Mouse (Mus musculus) hindbrain, embryonic 12.5 days (tissue): ENCODE measurements around the gene Clmn. TPM values are rescaled to one million over a fixed set of nuclear protein-coding genes. Genes with fewer than 3 reads are reported as not detected.
A peak's percentile ranks its signal among the peaks of the same experiment; 100 is the strongest.
"Not testable (repeated sequence)": the region's sequence is repeated elsewhere in the genome, so short reads cannot be mapped to it uniquely, and the experiment has no call there.

ENCODE experiments used
- ATAC-seq: fragments of 200-750 bp; cut with Nextera tagmentation; 2 replicates; pipeline ENCODE4 v1.8.0; 2017; ENCODE audit warnings: moderate TSS enrichment; ENCODE audit not compliant: low FRiP score
- H3K27ac ChIP-seq: fragments of 300-500 bp; sonication (generic); 2 replicates; pipeline ENCODE4 v1.5.1; 2016; ENCODE audit warnings: mild to moderate bottlenecking
- H3K27me3 ChIP-seq: fragments of 300-500 bp; sonication (generic); 2 replicates; pipeline ENCODE4 v1.6.1; 2016; ENCODE audit warnings: mild to moderate bottlenecking
- H3K36me3 ChIP-seq: fragments of 300-500 bp; sonication (generic); 2 replicates; pipeline ENCODE4 v1.6.1; 2016; ENCODE audit warnings: mild to moderate bottlenecking
- H3K4me1 ChIP-seq: fragments of 300-500 bp; sonication (generic); 2 replicates; pipeline ENCODE4 v1.6.1; 2016
- H3K4me2 ChIP-seq: fragments of 300-500 bp; sonication (generic); replicated peaks from 2 replicates; pipeline ENCODE4 v1.6.1; 2016; ENCODE audit warnings: mild to moderate bottlenecking
- H3K4me3 ChIP-seq: fragments of 300-500 bp; sonication (generic); 2 replicates; pipeline ENCODE4 v1.5.1; 2016; ENCODE audit warnings: mild to moderate bottlenecking
- H3K9ac ChIP-seq: fragments of 300-500 bp; sonication (generic); 2 replicates; pipeline ENCODE4 v1.6.1; 2016; ENCODE audit warnings: mild to moderate bottlenecking, moderate library complexity
- H3K9me3 ChIP-seq: fragments of 300-500 bp; sonication (generic); replicated peaks from 2 replicates; pipeline ENCODE4 v1.6.1; 2016; ENCODE audit warnings: mild to moderate bottlenecking
- WGBS: fragments of 180-500 bp; shearing (Covaris S2); methylation state at CpG from one replicate; pipeline ENCODE4 v1.1.7; 2016; 5-methylcytosine and 5-hydroxymethylcytosine counted together
- polyA plus RNA-seq: library from polyadenylated mRNA; unstranded; fragments of >200 nt; fragmentation: Nextera tagmentation; extraction: Ambion mirVana; gene quantifications from 2 replicates; pipeline ENCODE4 v1.2.1, GENCODE M21; 2016

The Clmn gene
- polyA plus RNA-seq, 1 experiment from 2014 or later, result 2.8 TPM

- no peaks in the 10 kb centered on the region for H3K27me3 ChIP-seq
- no peaks in the 10 kb centered on the region for H3K9me3 ChIP-seq
- WGBS, result 82% methylated on average over 2 of the region's 2 CpGs
- peaks cover 19% of the 10 kb centered on the region for H3K4me1 ChIP-seq
- H3K27ac ChIP-seq, result no peak overlapping the region
- ATAC-seq, result no peak
- no peak overlapping the region for H3K4me3 ChIP-seq
- H3K4me2 ChIP-seq, result no peak overlapping the region
- no peaks in the 10 kb centered on the region for H3K36me3 ChIP-seq
- no peak overlapping the region for H3K9ac ChIP-seq
Measured at GRCm38 (mm10) chr12:104837111-104837837, 27.6 kb downstream of the Clmn start.

- no peak for ATAC-seq
- H3K36me3 ChIP-seq, result no peaks in the 10 kb centered on the region
- H3K27ac ChIP-seq, result no peak overlapping the region
- 0 out of 2 replicates have a peak, but pooled peaks cover 1% of the 10 kb centered on the region for H3K27me3 ChIP-seq
- H3K9ac ChIP-seq, result no peak overlapping the region
- H3K4me3 ChIP-seq, result no peak overlapping the region
- no peak overlapping the region for H3K4me2 ChIP-seq
- 93% methylated on average over 6 of the region's 6 CpGs for WGBS
- peaks cover 19% of the 10 kb centered on the region for H3K4me1 ChIP-seq
- H3K9me3 ChIP-seq, result no peaks in the 10 kb centered on the region
Measured at GRCm38 (mm10) chr12:104836230-104836629, 28.6 kb downstream of the Clmn start.

DNA sequence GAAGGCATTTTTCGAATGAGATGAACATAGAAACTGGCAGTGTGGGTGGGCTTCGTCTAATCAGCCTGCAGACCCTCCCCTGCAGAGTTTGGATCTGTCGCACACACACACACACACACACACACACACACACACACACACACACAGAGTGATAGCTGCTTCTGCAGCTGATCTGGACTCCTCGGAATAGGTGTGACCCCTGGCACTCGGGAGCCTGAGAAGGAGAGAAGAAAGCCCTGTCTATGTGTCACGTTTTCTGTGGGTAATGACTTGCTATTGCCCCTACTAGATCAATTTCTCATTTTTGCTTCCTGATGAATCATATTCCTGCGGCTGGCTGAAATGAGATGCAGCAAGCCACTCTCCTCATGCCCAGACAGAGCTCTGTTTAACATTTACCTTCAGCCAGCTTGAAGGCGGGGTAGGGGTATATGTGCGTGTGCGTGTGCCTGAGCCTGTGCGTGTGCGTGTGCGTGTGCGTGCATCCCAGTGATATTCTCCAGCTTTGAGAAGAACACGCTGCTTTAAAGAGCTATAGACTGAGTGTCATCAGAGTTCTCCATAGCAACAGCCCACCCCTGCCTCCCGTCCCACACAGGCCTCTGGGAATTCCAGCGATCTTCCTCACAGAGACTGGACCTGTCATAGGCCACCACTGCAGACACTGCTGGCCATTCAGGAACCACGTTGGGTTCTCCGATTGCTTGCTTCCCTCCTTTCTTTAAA, 29.3 kb downstream of the Clmn start:
- H3K27ac ChIP-seq, result 0 out of 2 replicates have a peak overlapping the region, but pooled peaks have one; percentile 12

GRCm38 (mm10) chr12:104834772-104835171, 30.1 kb downstream of the Clmn start:
- no peak for ATAC-seq
- Histone ChIP-seq H3K36me3 (no peaks in the 10 kb centered on the region), H3K27me3 (0 out of 2 replicates have a peak, but pooled peaks cover 3% of the 10 kb centered on the region), H3K27ac (no peak overlapping the region), H3K4me3 (no peak overlapping the region), H3K4me2 (no peak overlapping the region), H3K9ac (no peak overlapping the region), H3K4me1 (peaks cover 30% of the 10 kb centered on the region), H3K9me3 (no peaks in the 10 kb centered on the region)
- WGBS, result 69% methylated on average over 4 of the region's 4 CpGs

More for the DNA sequence above, 29.3 kb downstream of the Clmn start:
- no peak overlapping the region for H3K4me3 ChIP-seq
- WGBS, result 62% methylated on average over 19 of the region's 19 CpGs
- H3K9ac ChIP-seq, result peak overlapping the region; percentile 23; the same call in 1 of the 2 replicates
- H3K9me3 ChIP-seq, result no peaks in the 10 kb centered on the region
- H3K36me3 ChIP-seq, result no peaks in the 10 kb centered on the region
- ATAC-seq, result peak; percentile 18; the same call in 1 of the 2 replicates
- H3K4me1 ChIP-seq, result peaks cover 22% of the 10 kb centered on the region
- no peak overlapping the region for H3K4me2 ChIP-seq
- H3K27me3 ChIP-seq, result 0 out of 2 replicates have a peak, but pooled peaks cover 3% of the 10 kb centered on the region

- Histone ChIP-seq H3K27ac (no peak overlapping the region), H3K9ac (no peak overlapping the region), H3K4me1 (peaks cover 26% of the 10 kb centered on the region), H3K9me3 (0 out of 2 replicates have a peak, but pooled peaks cover 2% of the 10 kb centered on the region), H3K4me2 (no peak overlapping the region), H3K4me3 (no peak overlapping the region), H3K27me3 (0 out of 2 replicates have a peak, but pooled peaks cover 3% of the 10 kb centered on the region), H3K36me3 (no peaks in the 10 kb centered on the region)
- WGBS, result 72% methylated on average over 17 of the region's 17 CpGs
- no peak for ATAC-seq
Measured at GRCm38 (mm10) chr12:104830666-104831435, 34.0 kb downstream of the Clmn start.

DNA sequence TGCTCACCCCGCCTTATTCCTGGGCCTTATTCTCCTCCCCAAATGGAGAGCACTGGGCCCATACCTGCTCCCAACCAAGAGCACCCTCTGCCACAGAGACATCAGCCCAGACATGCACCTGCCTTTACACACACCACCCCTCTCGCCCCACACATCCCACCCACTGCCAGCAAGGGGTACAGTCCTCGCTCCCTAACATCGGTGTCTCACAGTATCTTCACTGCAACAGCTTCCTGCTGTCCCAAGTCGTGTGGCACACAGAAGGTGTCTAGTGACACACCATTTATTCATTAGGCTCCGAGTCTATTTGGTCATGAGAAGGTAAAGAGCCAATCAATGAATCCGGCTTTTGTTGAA, 34.6 kb downstream of the Clmn start:
- no peak overlapping the region for H3K27ac ChIP-seq
- no peak overlapping the region; the same call in 1 of the 2 replicates for H3K9ac ChIP-seq
- H3K4me3 ChIP-seq, result no peak overlapping the region
- H3K4me2 ChIP-seq, result no peak overlapping the region
- no peaks in the 10 kb centered on the region for H3K36me3 ChIP-seq
- ATAC-seq, result peak; percentile 54; the same call in 1 of the 2 replicates
- H3K9me3 ChIP-seq, result 0 out of 2 replicates have a peak, but pooled peaks cover 3% of the 10 kb centered on the region
- WGBS, result 71% methylated on average over 7 of the region's 7 CpGs
- 0 out of 2 replicates have a peak, but pooled peaks cover 5% of the 10 kb centered on the region for H3K27me3 ChIP-seq
- H3K4me1 ChIP-seq, result peaks cover 20% of the 10 kb centered on the region

DNA sequence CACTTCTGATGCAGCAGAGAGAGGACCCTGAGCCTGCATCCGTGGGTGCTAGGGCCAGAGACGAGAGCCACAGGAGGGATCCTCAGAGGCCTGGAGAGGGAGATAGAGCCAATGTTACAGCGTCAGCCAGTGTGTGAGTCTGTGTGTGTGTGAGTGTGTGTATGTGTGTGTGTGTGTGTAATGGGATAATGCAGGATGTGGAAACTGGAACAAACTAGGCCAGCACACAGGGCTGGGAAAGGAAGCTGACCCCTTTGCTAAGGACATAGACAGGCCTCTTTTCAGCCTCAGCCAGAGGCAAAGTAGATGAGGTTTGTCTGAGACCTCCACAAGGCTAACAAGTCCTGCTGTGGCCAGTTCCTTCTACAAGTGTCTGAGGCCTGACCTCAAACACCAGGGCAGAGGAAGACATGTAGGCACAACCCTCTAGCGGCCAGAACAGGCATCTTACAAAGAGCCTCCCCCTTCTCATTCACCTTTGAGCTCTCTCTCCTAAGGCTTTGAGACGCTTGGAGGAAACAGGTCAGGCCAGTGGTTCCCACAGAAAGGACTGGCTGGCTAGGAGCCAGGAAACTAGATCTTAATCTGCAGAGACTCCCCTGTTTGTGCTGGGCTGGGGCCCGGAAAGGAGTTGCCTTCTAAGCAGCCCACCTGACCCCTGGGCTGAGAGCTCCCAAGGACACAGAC, 35.1 kb downstream of the Clmn start:
- ATAC-seq, result peak; percentile 19; the same call in 1 of the 2 replicates
- no peak overlapping the region; the same call in 1 of the 2 replicates for H3K9ac ChIP-seq

DNA sequence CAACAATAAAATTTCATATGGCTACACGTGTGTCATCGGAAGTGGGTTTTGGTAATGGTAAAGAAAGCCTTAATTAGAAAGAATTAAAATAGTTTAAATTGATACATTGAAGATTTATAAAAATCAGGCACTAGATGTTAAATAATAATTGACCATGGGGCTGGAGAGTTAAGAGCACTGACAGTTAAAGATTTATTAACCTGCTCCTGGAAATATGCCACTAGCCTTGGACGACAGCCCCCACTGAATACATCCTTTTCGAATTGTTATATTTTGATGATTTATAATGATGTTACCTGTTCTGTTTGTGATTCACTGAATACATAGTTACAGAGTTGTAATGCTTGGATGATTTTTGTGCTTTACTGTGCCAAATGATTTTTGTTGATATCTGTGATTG, 35.9 kb downstream of the Clmn start:
- ATAC-seq, H3K9ac ChIP-seq, H3K36me3 ChIP-seq, H3K27me3 ChIP-seq, H3K4me3 ChIP-seq, H3K27ac ChIP-seq, H3K4me2 ChIP-seq, H3K9me3 ChIP-seq: not testable (repeated sequence)
- peaks cover 20% of the 10 kb centered on the region for H3K4me1 ChIP-seq
- 89% methylated on average over 4 of the region's 4 CpGs for WGBS

More for the DNA sequence above, 35.1 kb downstream of the Clmn start:
- no peak overlapping the region for H3K4me2 ChIP-seq
- H3K27me3 ChIP-seq, result 0 out of 2 replicates have a peak, but pooled peaks cover 5% of the 10 kb centered on the region
- no peaks in the 10 kb centered on the region for H3K36me3 ChIP-seq
- no peak overlapping the region for H3K4me3 ChIP-seq
- H3K27ac ChIP-seq, result no peak overlapping the region
- WGBS, result 41% methylated on average over 6 of the region's 6 CpGs
- peaks cover 16% of the 10 kb centered on the region for H3K4me1 ChIP-seq
- 0 out of 2 replicates have a peak, but pooled peaks cover 3% of the 10 kb centered on the region for H3K9me3 ChIP-seq

- Histone ChIP-seq H3K9ac (no peak overlapping the region), H3K4me2 (no peak overlapping the region), H3K4me1 (peaks cover 20% of the 10 kb centered on the region), H3K27me3 (0 out of 2 replicates have a peak, but pooled peaks cover 5% of the 10 kb centered on the region), H3K4me3 (no peak overlapping the region), H3K27ac (no peak overlapping the region), H3K36me3 (no peaks in the 10 kb centered on the region), H3K9me3 (0 out of 2 replicates have a peak, but pooled peaks cover 3% of the 10 kb centered on the region)
- 62% methylated on average over 6 of the region's 6 CpGs for WGBS
- no peak for ATAC-seq
Measured at GRCm38 (mm10) chr12:104827721-104828120, 37.2 kb downstream of the Clmn start.

GRCm38 (mm10) chr12:104824907-104825267, 40.0 kb downstream of the Clmn start:
- Histone ChIP-seq H3K27ac (no peak overlapping the region), H3K4me1 (peaks cover 15% of the 10 kb centered on the region; the same call in 1 of the 2 replicates), H3K9ac (no peak overlapping the region), H3K27me3 (0 out of 2 replicates have a peak, but pooled peaks cover 2% of the 10 kb centered on the region), H3K9me3 (0 out of 2 replicates have a peak, but pooled peaks cover 3% of the 10 kb centered on the region), H3K36me3 (no peaks in the 10 kb centered on the region), H3K4me3 (no peak overlapping the region), H3K4me2 (no peak overlapping the region)
- 71% methylated on average over 6 of the region's 6 CpGs for WGBS
- ATAC-seq, result no peak

GRCm38 (mm10) chr12:104824244-104824906, 40.5 kb downstream of the Clmn start:
- Histone ChIP-seq H3K9me3 (0 out of 2 replicates have a peak, but pooled peaks cover 3% of the 10 kb centered on the region), H3K4me3 (no peak overlapping the region), H3K27me3 (0 out of 2 replicates have a peak, but pooled peaks cover 2% of the 10 kb centered on the region), H3K9ac (no peak overlapping the region), H3K4me1 (peaks cover 13% of the 10 kb centered on the region; the same call in 1 of the 2 replicates), H3K27ac (no peak overlapping the region), H3K36me3 (no peaks in the 10 kb centered on the region), H3K4me2 (no peak overlapping the region)
- no peak for ATAC-seq
- 87% methylated on average over 12 of the region's 12 CpGs for WGBS
